Mouse (Mus musculus): ENCODE measurements at regions not wholly inside any gene's neighbourhood (a gene's known extent, or its start where the extent isn't known, plus 50 kb on each side); places are given as distances from the start of the nearest gene placed in this dataset.

- Histone ChIP-seq H3K9me3 (ENCODE audit: control insufficient read depth, low read length) (no peaks in the 10 kb centered on the region), H3K4me3 (ENCODE audit: low read depth, low read length) (no peak overlapping the region), H3K4me2 (no peak overlapping the region), H3K27ac (ENCODE audit: low read depth, low read length) (no peak overlapping the region), H3K9ac (ENCODE audit: low read length) (no peak overlapping the region), H3K36me3 (ENCODE audit: control insufficient read depth, insufficient read depth, low read length) (no peaks in the 10 kb centered on the region), H3K27me3 (ENCODE audit: control insufficient read depth, insufficient read depth, low read length) (no peaks in the 10 kb centered on the region), H3K4me1 (ENCODE audit: control insufficient read depth, insufficient read depth, low read length) (no peaks in the 10 kb centered on the region)
- WGBS, result 92% methylated on average over 9 of the region's 9 CpGs
- no peak for ATAC-seq (ENCODE audit: low FRiP score)
- no peak for DNase-seq (ENCODE audit: low spot score, missing footprints)
These were observed 165.1 kb upstream of the Serp2 start for GRCm38 (mm10) chr14:76721751-76722150.

- Histone ChIP-seq H3K27ac (ENCODE audit: low read depth, low read length) (no peak overlapping the region), H3K36me3 (ENCODE audit: control insufficient read depth, insufficient read depth, low read length) (no peaks in the 10 kb centered on the region), H3K9me3 (ENCODE audit: control insufficient read depth, low read length) (no peaks in the 10 kb centered on the region), H3K27me3 (ENCODE audit: control insufficient read depth, insufficient read depth, low read length) (no peaks in the 10 kb centered on the region), H3K4me3 (ENCODE audit: low read depth, low read length) (no peak overlapping the region), H3K9ac (ENCODE audit: low read length) (no peak overlapping the region), H3K4me2 (no peak overlapping the region), H3K4me1 (ENCODE audit: control insufficient read depth, insufficient read depth, low read length) (no peaks in the 10 kb centered on the region)
- WGBS, result 94% methylated on average over 3 of the region's 3 CpGs
- no peak for ATAC-seq (ENCODE audit: low FRiP score)
- DNase-seq (ENCODE audit: low spot score, missing footprints), result peak; percentile 60
These were observed 160.4 kb upstream of the Serp2 start for GRCm38 (mm10) chr14:76717081-76717480.

- DNase-seq (ENCODE audit: low spot score, missing footprints) (no peak), ATAC-seq (ENCODE audit: low FRiP score) (no peak)
- H3K4me2 ChIP-seq, result no peak overlapping the region
- H3K4me1 ChIP-seq (ENCODE audit: control insufficient read depth, insufficient read depth, low read length), result no peaks in the 10 kb centered on the region
- no peaks in the 10 kb centered on the region for H3K36me3 ChIP-seq (ENCODE audit: control insufficient read depth, insufficient read depth, low read length)
- H3K27me3 ChIP-seq (ENCODE audit: control insufficient read depth, insufficient read depth, low read length), result no peaks in the 10 kb centered on the region
- no peak overlapping the region for H3K27ac ChIP-seq (ENCODE audit: low read depth, low read length)
- 82% methylated on average over 4 of the region's 4 CpGs for WGBS
- no peak overlapping the region for H3K9ac ChIP-seq (ENCODE audit: low read length)
- H3K9me3 ChIP-seq (ENCODE audit: control insufficient read depth, low read length), result no peaks in the 10 kb centered on the region
- no peak overlapping the region for H3K4me3 ChIP-seq (ENCODE audit: low read depth, low read length)
These were observed 158.0 kb upstream of the Serp2 start for GRCm38 (mm10) chr14:76714727-76715126.

GRCm38 (mm10) chr14:76713946-76714345, 157.3 kb upstream of the Serp2 start:
- Histone ChIP-seq H3K9ac (ENCODE audit: low read length) (no peak overlapping the region), H3K27ac (ENCODE audit: low read depth, low read length) (no peak overlapping the region), H3K27me3 (ENCODE audit: control insufficient read depth, insufficient read depth, low read length) (no peaks in the 10 kb centered on the region), H3K4me1 (ENCODE audit: control insufficient read depth, insufficient read depth, low read length) (no peaks in the 10 kb centered on the region), H3K4me3 (ENCODE audit: low read depth, low read length) (no peak overlapping the region), H3K4me2 (no peak overlapping the region), H3K36me3 (ENCODE audit: control insufficient read depth, insufficient read depth, low read length) (no peaks in the 10 kb centered on the region), H3K9me3 (ENCODE audit: control insufficient read depth, low read length) (no peaks in the 10 kb centered on the region)
- no peak for DNase-seq (ENCODE audit: low spot score, missing footprints)
- ATAC-seq (ENCODE audit: low FRiP score), result no peak
- 72% methylated on average over 7 of the region's 7 CpGs for WGBS

GRCm38 (mm10) chr14:76708728-76709127, 152.0 kb upstream of the Serp2 start:
- ATAC-seq (ENCODE audit: low FRiP score) (no peak), DNase-seq (ENCODE audit: low spot score, missing footprints) (peak; percentile 75)
- 87% methylated on average over 11 of the region's 11 CpGs for WGBS
- no peak overlapping the region for H3K4me2 ChIP-seq
- no peaks in the 10 kb centered on the region for H3K36me3 ChIP-seq (ENCODE audit: control insufficient read depth, insufficient read depth, low read length)
- no peaks in the 10 kb centered on the region for H3K9me3 ChIP-seq (ENCODE audit: control insufficient read depth, low read length)
- no peaks in the 10 kb centered on the region for H3K27me3 ChIP-seq (ENCODE audit: control insufficient read depth, insufficient read depth, low read length)
- no peak overlapping the region for H3K4me3 ChIP-seq (ENCODE audit: low read depth, low read length)
- no peak overlapping the region for H3K27ac ChIP-seq (ENCODE audit: low read depth, low read length)
- H3K9ac ChIP-seq (ENCODE audit: low read length), result no peak overlapping the region
- H3K4me1 ChIP-seq (ENCODE audit: control insufficient read depth, insufficient read depth, low read length), result no peaks in the 10 kb centered on the region

GRCm38 (mm10) chr14:76703373-76703764, 146.7 kb upstream of the Serp2 start:
- H3K36me3 ChIP-seq (ENCODE audit: control insufficient read depth, insufficient read depth, low read length), result no peaks in the 10 kb centered on the region
- no peak overlapping the region for H3K4me2 ChIP-seq
- ATAC-seq (ENCODE audit: low FRiP score) (no peak), DNase-seq (ENCODE audit: low spot score, missing footprints) (peak; percentile 41)
- WGBS, result 91% methylated on average over 7 of the region's 7 CpGs
- H3K4me1 ChIP-seq (ENCODE audit: control insufficient read depth, insufficient read depth, low read length), result no peaks in the 10 kb centered on the region
- H3K27ac ChIP-seq (ENCODE audit: low read depth, low read length), result no peak overlapping the region
- H3K9me3 ChIP-seq (ENCODE audit: control insufficient read depth, low read length), result no peaks in the 10 kb centered on the region
- H3K4me3 ChIP-seq (ENCODE audit: low read depth, low read length), result no peak overlapping the region
- H3K9ac ChIP-seq (ENCODE audit: low read length), result no peak overlapping the region
- H3K27me3 ChIP-seq (ENCODE audit: control insufficient read depth, insufficient read depth, low read length), result no peaks in the 10 kb centered on the region

- Histone ChIP-seq H3K9ac (ENCODE audit: low read length) (no peak overlapping the region), H3K4me3 (ENCODE audit: low read depth, low read length) (no peak overlapping the region), H3K27ac (ENCODE audit: low read depth, low read length) (no peak overlapping the region), H3K4me2 (no peak overlapping the region), H3K4me1 (ENCODE audit: control insufficient read depth, insufficient read depth, low read length) (no peaks in the 10 kb centered on the region), H3K9me3 (ENCODE audit: control insufficient read depth, low read length) (no peaks in the 10 kb centered on the region), H3K36me3 (ENCODE audit: control insufficient read depth, insufficient read depth, low read length) (no peaks in the 10 kb centered on the region), H3K27me3 (ENCODE audit: control insufficient read depth, insufficient read depth, low read length) (no peaks in the 10 kb centered on the region)
- no peak for ATAC-seq (ENCODE audit: low FRiP score)
- DNase-seq (ENCODE audit: low spot score, missing footprints), result no peak
- WGBS, result 72% methylated on average over 8 of the region's 8 CpGs
These were observed 146.2 kb upstream of the Serp2 start for GRCm38 (mm10) chr14:76702709-76703372.

GRCm38 (mm10) chr14:76701911-76702708, 145.4 kb upstream of the Serp2 start:
- no peak overlapping the region for H3K4me2 ChIP-seq
- H3K9ac ChIP-seq (ENCODE audit: low read length), result no peak overlapping the region
- no peak overlapping the region for H3K4me3 ChIP-seq (ENCODE audit: low read depth, low read length)
- 83% methylated on average over 14 of the region's 14 CpGs for WGBS
- H3K4me1 ChIP-seq (ENCODE audit: control insufficient read depth, insufficient read depth, low read length), result no peaks in the 10 kb centered on the region
- no peaks in the 10 kb centered on the region for H3K9me3 ChIP-seq (ENCODE audit: control insufficient read depth, low read length)
- DNase-seq (ENCODE audit: low spot score, missing footprints), result peak; percentile 2
- no peaks in the 10 kb centered on the region for H3K36me3 ChIP-seq (ENCODE audit: control insufficient read depth, insufficient read depth, low read length)
- H3K27me3 ChIP-seq (ENCODE audit: control insufficient read depth, insufficient read depth, low read length), result no peaks in the 10 kb centered on the region
- no peak overlapping the region for H3K27ac ChIP-seq (ENCODE audit: low read depth, low read length)
- ATAC-seq (ENCODE audit: low FRiP score), result no peak

- H3K27ac ChIP-seq (ENCODE audit: low read depth, low read length), result no peak overlapping the region
- no peaks in the 10 kb centered on the region for H3K4me1 ChIP-seq (ENCODE audit: control insufficient read depth, insufficient read depth, low read length)
- H3K27me3 ChIP-seq (ENCODE audit: control insufficient read depth, insufficient read depth, low read length), result no peaks in the 10 kb centered on the region
- DNase-seq (ENCODE audit: low spot score, missing footprints), result no peak
- H3K9me3 ChIP-seq (ENCODE audit: control insufficient read depth, low read length), result no peaks in the 10 kb centered on the region
- no peaks in the 10 kb centered on the region for H3K36me3 ChIP-seq (ENCODE audit: control insufficient read depth, insufficient read depth, low read length)
- no peak overlapping the region for H3K4me3 ChIP-seq (ENCODE audit: low read depth, low read length)
- WGBS, result 93% methylated on average over 1 of the region's 1 CpGs
- no peak overlapping the region for H3K4me2 ChIP-seq
- no peak for ATAC-seq (ENCODE audit: low FRiP score)
- no peak overlapping the region for H3K9ac ChIP-seq (ENCODE audit: low read length)
These were observed 144.6 kb upstream of the Serp2 start for GRCm38 (mm10) chr14:76701304-76701703.

Measured in midbrain, embryonic 11.5 days (tissue).